Mouse (Mus musculus) gonadal fat pad, adult 2 months (tissue): ENCODE measurements at regions not wholly inside any gene's neighbourhood (a gene's known extent, or its start where the extent isn't known, plus 50 kb on each side); places are given as distances from the start of the nearest gene placed in this dataset.

Source experiments
- DNase-seq: peaks from one replicate; pipeline ENCODE4 v3.0.0-alpha.2; 2012; ENCODE audit warnings: low read depth

GRCm38 (mm10) chr4:124073646-124074045, 155.8 kb upstream of the 4930535I16Rik start:
- DNase-seq: no peak

- no peak for DNase-seq
Observed at GRCm38 (mm10) chr4:124064601-124065000, 146.8 kb upstream of the 4930535I16Rik start.

GRCm38 (mm10) chr4:124063269-124064100, 145.7 kb upstream of the 4930535I16Rik start:
- DNase-seq: no peak

- no peak for DNase-seq
Observed at GRCm38 (mm10) chr4:124057607-124058006, 139.8 kb upstream of the 4930535I16Rik start.

GRCm38 (mm10) chr4:124054240-124054760, 136.5 kb upstream of the 4930535I16Rik start:
- DNase-seq: no peak

GRCm38 (mm10) chr4:124053340-124054038, 135.7 kb upstream of the 4930535I16Rik start:
- DNase-seq: no peak

GRCm38 (mm10) chr4:124052387-124052786, 134.6 kb upstream of the 4930535I16Rik start:
- DNase-seq: no peak

- DNase-seq: no peak
Observed at GRCm38 (mm10) chr4:124048348-124048831, 130.6 kb upstream of the 4930535I16Rik start.

GRCm38 (mm10) chr4:124047898-124048297, 130.1 kb upstream of the 4930535I16Rik start:
- no peak for DNase-seq

- DNase-seq: no peak
Observed at GRCm38 (mm10) chr4:124036483-124036882, 118.7 kb upstream of the 4930535I16Rik start.

GRCm38 (mm10) chr4:124035657-124036061, 117.8 kb upstream of the 4930535I16Rik start:
- DNase-seq: no peak

- no peak for DNase-seq
Observed at GRCm38 (mm10) chr4:124035192-124035591, 117.4 kb upstream of the 4930535I16Rik start.

- no peak for DNase-seq
Observed at GRCm38 (mm10) chr4:124028061-124028460, 110.2 kb upstream of the 4930535I16Rik start.

- DNase-seq: peak; percentile 8
Observed at GRCm38 (mm10) chr4:124016401-124016800, 98.6 kb upstream of the 4930535I16Rik start.

GRCm38 (mm10) chr4:124015323-124015722, 97.5 kb upstream of the 4930535I16Rik start:
- no peak for DNase-seq

- no peak for DNase-seq
Observed at GRCm38 (mm10) chr4:124012406-124012805, 94.6 kb upstream of the 4930535I16Rik start.

- DNase-seq: no peak
Observed at GRCm38 (mm10) chr4:124008725-124009124, 90.9 kb upstream of the 4930535I16Rik start.

GRCm38 (mm10) chr4:124005626-124006315, 87.9 kb upstream of the 4930535I16Rik start:
- no peak for DNase-seq

GRCm38 (mm10) chr4:124002760-124003159, 84.9 kb upstream of the 4930535I16Rik start:
- no peak for DNase-seq

GRCm38 (mm10) chr4:124002105-124002504, 84.3 kb upstream of the 4930535I16Rik start:
- DNase-seq: no peak

GRCm38 (mm10) chr4:123995815-123996214, 78.0 kb upstream of the 4930535I16Rik start:
- no peak for DNase-seq

GRCm38 (mm10) chr4:123991223-123991622, 73.4 kb upstream of the 4930535I16Rik start:
- DNase-seq: no peak
